Mouse (Mus musculus) adrenal gland, adult (tissue): ENCODE measurements around the gene Pdzd3.

Experiments
- DNase-seq, 2 experiments: peaks; one replicate each; pipeline ENCODE4 v3.0.0; 2022 to 2023; ENCODE audit warnings: low spot score in 1 of 2; ENCODE audit not compliant: inconsistent age in 2 of 2

Pdzd3 gene

DNA sequence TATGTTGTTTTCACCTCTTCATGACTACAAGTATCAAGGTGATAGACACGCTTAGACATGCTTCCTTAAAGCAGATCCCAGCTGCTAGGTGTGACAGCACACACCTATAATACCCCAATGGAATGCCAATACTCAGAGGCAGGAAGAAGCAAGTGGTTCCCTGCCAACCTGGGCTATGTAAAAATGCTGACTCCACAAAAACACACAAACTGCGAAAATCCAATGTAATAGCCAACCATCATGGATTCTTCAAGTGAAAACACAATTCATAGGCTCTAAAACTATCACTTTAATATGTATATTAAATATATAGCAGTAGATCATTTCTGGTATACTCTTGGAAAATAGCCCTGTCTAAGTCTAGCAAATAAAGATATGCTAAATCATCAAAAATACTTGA is 43.4 kb downstream of the Pdzd3 start:
- DNase-seq: no peak

DNA sequence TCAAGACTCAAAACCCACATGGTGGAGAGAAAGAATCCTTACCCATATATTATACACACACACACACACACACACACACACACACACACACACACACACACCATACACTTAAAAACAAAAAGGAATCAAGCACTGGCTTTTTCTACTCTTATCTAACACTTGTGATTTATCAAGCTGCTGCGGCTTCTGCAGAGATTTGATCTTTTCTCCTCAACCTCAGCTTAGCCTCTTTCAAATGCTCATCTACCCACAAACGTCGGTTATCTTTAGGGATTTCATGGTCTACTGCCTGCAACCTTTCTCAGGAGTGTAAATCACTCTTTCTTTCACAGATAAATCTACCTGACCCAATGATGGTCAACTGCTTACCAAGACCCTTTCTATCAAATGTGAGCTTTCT is 50.8 kb downstream of the Pdzd3 start:
- no peak for DNase-seq

DNA sequence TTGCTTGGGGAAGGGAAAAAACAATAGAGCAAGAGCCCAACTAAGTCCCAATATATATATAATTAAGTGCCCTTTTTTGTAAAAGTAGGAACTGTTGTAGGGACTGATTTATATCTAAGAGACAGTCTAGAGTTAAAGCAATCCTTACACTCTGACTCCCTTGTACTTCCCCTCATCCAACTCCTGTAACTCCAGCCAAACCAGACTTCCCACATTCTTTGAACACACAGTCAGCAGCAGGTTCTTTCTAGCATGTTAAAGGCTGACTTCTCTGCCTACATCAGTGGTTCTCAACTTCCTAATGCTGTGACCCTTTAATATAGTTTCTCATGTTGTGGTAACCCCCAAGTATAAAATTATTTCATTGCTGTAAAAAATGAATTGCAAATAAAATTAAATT is 51.7 kb downstream of the Pdzd3 start:
- no peak for DNase-seq

DNA sequence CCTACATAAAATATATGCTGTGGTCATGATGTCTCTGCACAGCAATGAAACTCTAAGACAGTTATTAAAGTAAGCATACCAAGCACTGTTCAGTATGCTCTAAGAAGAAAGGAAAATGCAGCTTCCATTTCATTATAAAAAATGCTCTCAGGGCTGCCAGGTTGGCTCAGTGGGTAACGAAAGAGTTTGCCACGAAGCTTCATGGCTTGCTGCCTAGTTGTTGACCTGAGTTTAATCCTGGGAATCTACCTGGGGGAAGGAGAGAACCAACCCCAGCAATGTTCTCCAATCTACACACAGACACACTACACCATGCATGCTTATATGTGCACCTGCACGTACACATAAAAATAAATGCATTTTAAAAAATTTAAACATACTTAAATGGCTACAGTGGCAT is 52.1 kb downstream of the Pdzd3 start:
- no peak for DNase-seq
